Mouse (Mus musculus): ENCODE results near the gene Lsm12.
A peak's percentile ranks its signal among the peaks of the same experiment; 100 is the strongest.

The Lsm12 gene

GRCm38 (mm10) chr11:102216056-102216885 is 31.2 kb upstream of the Lsm12 start:
- DNase-seq = peak; percentile 50

- DNase-seq = no peak
These were observed 30.4 kb upstream of the Lsm12 start for GRCm38 (mm10) chr11:102215511-102215910.

GRCm38 (mm10) chr11:102214430-102215156 is 29.5 kb upstream of the Lsm12 start:
- peak; percentile 50 for DNase-seq

GRCm38 (mm10) chr11:102211936-102212341 is 26.8 kb upstream of the Lsm12 start:
- peak; percentile 51 for DNase-seq

- DNase-seq = no peak
These were observed 25.9 kb upstream of the Lsm12 start for GRCm38 (mm10) chr11:102211011-102211410.

- no peak for DNase-seq
These were observed 25.1 kb upstream of the Lsm12 start for GRCm38 (mm10) chr11:102210185-102210584.

GRCm38 (mm10) chr11:102209742-102210141 is 24.6 kb upstream of the Lsm12 start:
- peak; percentile 71 for DNase-seq

GRCm38 (mm10) chr11:102208846-102209245 is 23.8 kb upstream of the Lsm12 start:
- DNase-seq = no peak

GRCm38 (mm10) chr11:102207825-102208777 is 23.0 kb upstream of the Lsm12 start:
- DNase-seq = no peak

GRCm38 (mm10) chr11:102206481-102206880 is 21.4 kb upstream of the Lsm12 start:
- no peak for DNase-seq

- DNase-seq = no peak
These were observed 16.3 kb upstream of the Lsm12 start for GRCm38 (mm10) chr11:102201408-102201821.

GRCm38 (mm10) chr11:102199856-102200255 is 14.8 kb upstream of the Lsm12 start:
- DNase-seq = no peak

GRCm38 (mm10) chr11:102198245-102198644 is 13.1 kb upstream of the Lsm12 start:
- DNase-seq = no peak

- no peak for DNase-seq
These were observed 11.1 kb upstream of the Lsm12 start for GRCm38 (mm10) chr11:102196018-102196797.

- DNase-seq = no peak
These were observed 8.8 kb upstream of the Lsm12 start for GRCm38 (mm10) chr11:102193657-102194440.

- no peak for DNase-seq
These were observed 5.8 kb upstream of the Lsm12 start for GRCm38 (mm10) chr11:102190848-102191247.

- peak; percentile 85 for DNase-seq
These were observed 4.7 kb upstream of the Lsm12 start, which contains the start of gene G6pc3 for GRCm38 (mm10) chr11:102189461-102190436. G6pc3 (plus strand) TSS chr11:102189620.

GRCm38 (mm10) chr11:102188980-102189379 is 3.9 kb upstream of the Lsm12 start:
- no peak for DNase-seq

- no peak for DNase-seq
These were observed 1.1 kb upstream of the Lsm12 start for GRCm38 (mm10) chr11:102186235-102186634.

- DNase-seq = no peak
These were observed 581 bp upstream of the Lsm12 start for GRCm38 (mm10) chr11:102185677-102186076.

Data from cerebellum, adult 11 months (tissue).